Mouse (Mus musculus) E14TG2a.4 (cell line): ENCODE results near the gene Kdm4b.

Experiments
- CTCF ChIP-seq: conservative IDR thresholded peaks from 2 replicates; pipeline ENCODE4 v1.5.1; 2014; ENCODE audit warnings: low read length
- NANOG ChIP-seq: IDR thresholded peaks from 2 replicates; pipeline ENCODE4 v1.6.1; 2014; ENCODE audit warnings: borderline replicate concordance, low read length, mixed read lengths

DNA sequence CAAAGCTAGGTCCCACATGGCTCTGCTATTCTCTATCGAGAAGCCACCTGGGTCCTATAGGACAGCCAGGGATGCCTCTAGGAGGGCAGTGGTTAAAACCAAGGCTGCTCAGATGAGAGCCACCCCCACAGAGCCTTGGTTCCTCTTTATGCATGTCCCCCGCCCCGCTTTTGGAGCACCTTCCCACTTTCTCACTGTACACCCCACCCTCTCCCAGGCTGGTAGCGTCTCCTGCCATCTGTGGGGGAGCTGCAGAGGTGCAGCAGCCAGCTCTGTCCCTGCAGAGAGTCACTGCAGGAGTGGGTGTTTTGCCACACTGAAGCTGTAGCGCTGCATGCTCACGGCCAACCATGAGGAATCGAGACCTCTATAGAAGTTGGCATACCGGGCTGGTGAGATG is 42.5 kb upstream of the Kdm4b start:
- TF ChIP-seq CTCF: no peak
- no peak for TF ChIP-seq NANOG
